Mouse (Mus musculus): ENCODE results near the gene Cnnm3.

GRCm38 (mm10) chr1:36485080-36485479 is 26.6 kb upstream of the Cnnm3 start:
- TF ChIP-seq CTCF (IDR thresholded peaks at IDR 0.05; ENCODE audit: borderline replicate concordance, extremely low read depth, insufficient read depth, insufficient read length) (no peak), POLR2A (IDR thresholded peaks at IDR 0.05; ENCODE audit: borderline replicate concordance, extremely low read depth, insufficient read depth, insufficient read length, poor library complexity, severe bottlenecking) (no peak)

Measured in brain, embryonic 14.5 days (tissue).